Mouse (Mus musculus): ENCODE measurements at regions not wholly inside any gene's neighbourhood (a gene's known extent, or its start where the extent isn't known, plus 50 kb on each side); places are given as distances from the start of the nearest gene placed in this dataset.
A peak's percentile ranks its signal among the peaks of the same experiment; 100 is the strongest.

DNA sequence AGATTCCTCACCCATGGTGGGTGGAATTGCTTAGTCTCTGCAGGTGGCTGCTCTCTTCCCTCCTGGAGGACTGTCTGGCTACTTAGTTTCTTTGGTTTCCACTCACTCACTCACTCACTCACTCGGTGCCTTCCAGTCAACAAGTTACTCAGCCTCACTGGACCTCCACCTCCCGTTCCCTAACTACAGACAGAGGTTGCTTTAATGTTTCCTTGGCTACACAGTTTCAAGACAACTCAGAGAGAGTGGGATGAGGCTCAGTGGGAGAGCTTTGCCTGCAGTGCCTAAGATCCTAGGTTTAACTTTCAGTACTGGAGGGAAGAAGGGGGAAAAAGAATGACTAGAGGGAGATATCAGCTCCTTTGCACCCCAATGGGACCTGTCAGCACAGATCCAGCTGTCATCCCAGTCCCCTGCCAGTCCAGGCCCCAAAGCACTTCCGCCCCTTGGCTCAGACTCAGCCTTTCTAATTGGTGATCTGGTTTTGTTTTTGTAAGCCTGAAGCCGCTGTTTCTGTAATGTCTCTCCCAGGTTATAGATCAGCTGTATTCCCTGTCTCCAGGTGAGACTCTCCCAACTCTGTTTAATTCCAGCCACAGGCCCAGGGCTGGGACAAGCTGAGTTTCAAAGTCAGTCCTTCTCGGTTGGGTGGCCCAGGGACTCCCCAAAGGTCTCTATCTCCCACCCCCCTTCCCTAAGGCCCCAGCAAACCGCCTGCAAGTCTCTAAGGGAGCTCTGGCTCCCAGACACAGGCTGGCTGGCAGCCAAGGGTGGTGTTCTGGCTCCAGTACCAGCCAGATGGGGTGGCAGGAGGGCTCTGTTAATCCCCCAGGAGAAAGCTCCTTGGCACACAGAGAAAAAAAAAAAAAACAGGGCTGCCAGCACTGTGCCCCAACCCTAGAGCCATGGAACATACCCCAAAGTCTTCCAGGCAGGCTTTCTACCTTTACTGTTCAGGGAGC lies 60.5 kb upstream of the Cdon start:
- peak; percentile 88 for DNase-seq (ENCODE audit: low spot score)

DNA sequence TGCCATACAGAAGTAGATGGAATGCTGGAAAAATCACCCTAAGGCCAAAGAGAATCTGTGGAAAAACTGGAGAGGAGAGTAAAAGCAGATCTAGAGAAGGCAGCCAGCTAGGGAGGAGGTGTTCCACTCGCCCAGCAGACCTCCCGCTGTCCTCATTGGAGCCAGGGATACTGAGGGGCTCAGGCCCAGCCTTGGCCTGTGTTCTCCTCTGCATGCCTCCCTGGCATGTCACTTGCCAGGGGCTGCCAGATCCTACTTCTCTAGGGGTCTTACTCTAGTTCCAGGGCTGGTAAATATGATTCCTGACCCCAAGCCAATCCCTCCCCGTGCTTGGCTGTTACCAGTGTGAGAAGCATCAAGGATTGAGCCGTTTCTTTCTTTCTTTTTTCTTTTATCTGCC lies 59.5 kb upstream of the Cdon start:
- no peak for DNase-seq (ENCODE audit: low spot score)

DNA sequence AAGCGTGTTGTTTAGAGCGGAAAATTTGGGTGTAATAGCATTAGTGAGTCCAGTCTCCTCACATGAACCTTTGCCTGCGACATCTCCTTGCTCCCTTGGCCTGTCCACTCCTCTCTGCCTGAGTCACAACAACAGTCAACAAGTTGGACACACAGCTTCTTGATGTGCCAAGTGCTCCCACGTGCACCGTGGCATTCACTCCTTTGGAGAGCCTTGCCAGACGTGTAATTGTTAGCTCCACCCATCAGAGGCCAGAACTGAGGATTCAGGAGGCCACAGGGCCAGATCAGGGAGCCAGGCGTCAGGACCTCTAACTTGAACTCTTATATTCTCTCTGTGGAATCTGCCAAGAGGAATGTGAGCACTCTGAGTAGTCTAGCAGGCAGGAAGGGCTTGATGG lies 58.7 kb upstream of the Cdon start:
- no peak for DNase-seq (ENCODE audit: low spot score)

DNA sequence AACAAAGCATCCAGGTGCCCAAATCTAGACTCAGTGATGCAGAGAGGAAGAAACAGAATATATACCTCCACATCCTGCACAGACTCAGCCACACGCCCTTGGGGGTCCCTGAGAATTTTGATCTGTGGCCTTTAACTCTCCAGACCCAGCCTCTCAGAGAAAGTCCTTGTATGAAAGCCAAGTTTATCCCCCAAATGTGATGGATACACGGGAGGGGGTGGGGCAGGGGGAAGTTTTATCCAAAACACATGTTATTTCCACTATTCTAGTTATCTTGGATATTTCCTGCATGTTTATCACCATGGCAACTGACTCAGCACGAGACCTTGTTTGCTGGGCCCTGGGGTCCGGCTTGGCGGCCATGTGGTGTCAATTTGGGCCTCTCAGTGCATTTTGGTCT lies 57.8 kb upstream of the Cdon start:
- DNase-seq (ENCODE audit: low spot score) = no peak

DNA sequence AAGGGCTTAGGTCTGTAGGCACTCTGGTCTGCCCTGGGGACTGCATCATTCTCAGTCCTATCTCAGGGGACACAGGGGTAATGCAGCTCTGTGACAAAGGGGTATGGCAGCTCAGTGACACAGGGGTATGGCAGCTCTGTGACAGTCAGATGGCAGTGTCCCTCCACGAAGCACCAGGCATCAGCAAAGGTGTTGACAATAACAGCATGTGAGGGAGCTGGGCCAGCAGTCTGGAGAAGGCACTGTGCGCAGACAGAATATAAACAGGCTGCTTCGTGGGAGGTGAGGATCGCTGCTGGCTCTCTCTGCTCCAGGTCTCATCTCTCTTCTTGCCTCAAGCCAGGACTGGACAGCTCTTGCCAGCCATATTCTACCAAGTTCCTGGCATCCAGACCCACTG lies 57.0 kb upstream of the Cdon start:
- no peak for DNase-seq (ENCODE audit: low spot score)

DNA sequence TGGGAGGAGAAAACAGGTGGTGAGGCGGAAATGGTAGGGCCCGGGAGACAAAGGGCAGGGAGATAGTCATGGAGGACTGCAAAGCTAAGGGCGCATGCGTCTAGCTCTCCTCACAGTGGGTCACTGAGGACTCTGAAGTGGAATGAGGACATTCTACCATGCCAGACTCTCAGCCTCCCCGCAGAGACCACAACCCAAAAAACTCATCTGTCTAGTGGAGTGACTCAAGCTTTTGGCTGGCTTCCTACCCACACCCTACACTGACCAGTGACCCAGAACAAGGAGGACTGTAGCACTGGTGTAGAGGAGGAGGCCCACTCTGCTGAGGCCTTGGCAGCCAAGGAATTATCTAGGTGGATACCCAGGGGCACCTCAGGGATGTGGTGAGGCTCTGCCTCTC lies 55.0 kb upstream of the Cdon start:
- no peak for DNase-seq (ENCODE audit: low spot score)

DNA sequence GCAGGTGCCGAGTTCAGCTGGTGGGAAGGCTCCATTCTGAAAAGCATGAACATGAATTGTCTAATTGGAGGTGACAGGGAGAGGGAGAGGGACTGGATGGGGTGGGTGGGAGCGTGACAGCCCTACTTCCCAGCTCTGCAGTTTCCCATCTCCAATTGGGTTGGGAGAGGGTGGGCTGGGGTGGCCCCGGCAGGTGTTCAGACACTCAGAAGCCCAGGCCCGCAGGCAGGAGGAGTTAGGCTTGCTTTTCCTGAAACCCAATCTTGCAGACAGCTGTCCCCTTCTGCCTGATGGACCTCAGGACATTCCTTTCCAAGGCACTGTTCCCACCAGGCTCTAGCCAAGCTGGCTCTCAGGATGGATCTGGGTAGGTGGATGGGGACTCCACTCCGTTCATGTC lies 51.9 kb upstream of the Cdon start:
- DNase-seq (ENCODE audit: low spot score) = peak; percentile 25

DNA sequence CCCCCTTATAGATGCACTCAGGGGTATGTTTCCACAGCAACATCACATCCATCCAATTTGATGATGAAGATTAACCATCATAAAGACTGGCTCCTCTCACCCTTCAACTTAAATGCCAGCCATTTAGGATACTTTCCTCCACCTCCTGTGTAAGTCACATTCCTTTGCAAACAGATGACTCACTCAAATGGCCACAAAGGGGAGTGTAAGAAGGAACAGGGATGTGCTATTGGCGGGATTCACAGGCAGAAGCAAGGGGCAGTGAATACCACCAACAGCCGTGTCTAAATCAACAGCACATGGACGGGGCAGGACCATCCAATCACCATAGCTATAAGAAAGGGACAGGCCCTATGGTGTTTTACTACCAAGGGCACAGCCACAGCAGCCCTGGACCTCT lies 50.9 kb upstream of the Cdon start:
- no peak for DNase-seq (ENCODE audit: low spot score)

DNA sequence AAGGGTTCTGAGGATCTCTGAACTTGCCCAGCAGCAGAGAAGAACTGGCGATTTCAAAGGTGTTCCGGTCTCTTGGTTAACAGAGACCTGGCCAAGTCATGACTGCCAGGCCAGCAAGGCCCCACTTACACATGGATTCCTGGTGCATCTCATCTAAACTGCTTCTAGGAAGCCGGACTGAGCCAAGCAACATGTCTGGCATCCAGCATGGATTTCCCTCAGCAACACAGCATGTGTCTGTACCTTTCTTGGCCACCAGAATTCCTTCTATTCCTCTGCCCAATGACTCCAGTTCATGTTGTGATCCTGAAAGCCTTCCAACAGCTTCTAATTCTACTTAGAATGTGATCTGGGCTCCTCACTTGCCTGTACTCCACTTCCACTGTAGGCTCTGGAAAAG lies 50.0 kb upstream of the Cdon start:
- no peak for DNase-seq (ENCODE audit: low spot score)

All from MN1 (cell line).